Mouse (Mus musculus): Measurements from ENCODE around the gene Nlrp2. TPM values are rescaled to one million over a fixed set of nuclear protein-coding genes. Genes with fewer than 3 reads are reported as not detected.

Gene Nlrp2
- total and polyA plus RNA-seq, 3 experiments: not detected

DNA sequence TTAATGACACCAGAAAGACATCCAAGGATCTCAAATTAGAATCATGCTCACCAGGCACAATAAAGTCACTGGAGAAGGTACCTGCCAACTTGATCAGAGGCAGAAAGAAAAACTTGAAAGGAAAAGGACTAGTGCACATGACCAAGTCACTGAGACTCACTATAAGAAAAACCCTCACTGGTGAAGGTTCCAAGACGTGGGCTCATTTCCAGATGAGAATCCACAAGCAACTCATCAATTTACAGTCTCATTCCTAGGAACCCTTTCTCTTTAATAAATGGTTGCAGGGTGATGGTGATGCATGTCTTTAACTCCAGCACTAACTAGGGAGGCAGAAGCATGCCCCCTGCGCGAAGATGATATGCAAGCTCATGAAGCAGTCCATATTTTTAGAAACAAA lies 87.8 kb downstream of the Nlrp2 start:
- H3K36me3 ChIP-seq (ENCODE audit: control insufficient read depth, insufficient read depth, low read length): no peaks in the 10 kb centered on the region
- H3K27ac ChIP-seq: no peak overlapping the region
- no peak for DNase-seq
- no peak overlapping the region for H3K4me3 ChIP-seq
- H3K27me3 ChIP-seq (ENCODE audit: control insufficient read depth, insufficient read depth, low read length): no peaks in the 10 kb centered on the region
- WGBS: 75% methylated on average over 3 of the region's 3 CpGs
- H3K79me2 ChIP-seq (replicated peaks; ENCODE audit: control insufficient read depth, insufficient read depth, low read length): no peaks in the 10 kb centered on the region
- TF ChIP-seq EP300 (IDR thresholded peaks at IDR 0.05; ENCODE audit: insufficient read depth, low read depth, low read length): no peak
- no peak for TF ChIP-seq CTCF (IDR thresholded peaks at IDR 0.05)
- TF ChIP-seq POLR2A (IDR thresholded peaks at IDR 0.05; ENCODE audit: insufficient read depth, low read depth, low read length): no peak
- intact Hi-C loops (cut with DNase I): no loop called here
- no peak overlapping the region for H3K9ac ChIP-seq (ENCODE audit: low read depth, low read length)
- H3K4me1 ChIP-seq (ENCODE audit: control insufficient read depth, insufficient read depth, low read length): no peaks in the 10 kb centered on the region

Other genes with a start within 250 kb of the Nlrp2 start
- not detected for gene Rfpl4, start 234.1 kb downstream of the Nlrp2 start, total RNA-seq (2021)
- not detected in 2 replicates for gene Rfpl4, start 234.1 kb downstream of the Nlrp2 start, polyA plus RNA-seq (2012; rRNA removed)
- 1 to 10 TPM; 6.2 to 8.1 TPM for gene Rasl2-9, start 225.1 kb downstream of the Nlrp2 start, total RNA-seq (2021)
- 3.9 and 5.7 TPM in 2 replicates for gene Rasl2-9, start 225.1 kb downstream of the Nlrp2 start, polyA plus RNA-seq (2012; rRNA removed)
- not detected for gene Vmn1r55, start 201.4 kb downstream of the Nlrp2 start, total RNA-seq (2021)
- gene Vmn1r55, start 201.4 kb downstream of the Nlrp2 start, polyA plus RNA-seq (2012; rRNA removed): not detected in 2 replicates
- not detected for gene Vmn1r56, start 154.3 kb downstream of the Nlrp2 start, total RNA-seq (2021)
- not detected in 2 replicates for gene Vmn1r56, start 154.3 kb downstream of the Nlrp2 start, polyA plus RNA-seq (2012; rRNA removed)
- not detected for gene Vmn1r57, start 132.5 kb downstream of the Nlrp2 start, total RNA-seq (2021)
- gene Vmn1r57, start 132.5 kb downstream of the Nlrp2 start, polyA plus RNA-seq (2012; rRNA removed): not detected in 2 replicates
- not detected for gene Gm5065, start 498 bp downstream of the Nlrp2 start, total RNA-seq (2021)
- not detected in 2 replicates for gene Gm5065, start 498 bp downstream of the Nlrp2 start, polyA plus RNA-seq (2012; rRNA removed)
- gene Vmn1r58, start 62.4 kb upstream of the Nlrp2 start, total RNA-seq (2021): not detected
- not detected in 2 replicates for gene Vmn1r58, start 62.4 kb upstream of the Nlrp2 start, polyA plus RNA-seq (2012; rRNA removed)
- not detected for gene Vmn1r59, start 105.7 kb upstream of the Nlrp2 start, total RNA-seq (2021)
- not detected in 2 replicates for gene Vmn1r59, start 105.7 kb upstream of the Nlrp2 start, polyA plus RNA-seq (2012; rRNA removed)
- not detected for gene Vmn2r28, start 142.9 kb upstream of the Nlrp2 start, total RNA-seq (2021)
- not detected in 2 replicates for gene Vmn2r28, start 142.9 kb upstream of the Nlrp2 start, polyA plus RNA-seq (2012; rRNA removed)
- gene Vmn1r60, start 196.3 kb upstream of the Nlrp2 start, total RNA-seq (2021): not detected
- not detected in 2 replicates for gene Vmn1r60, start 196.3 kb upstream of the Nlrp2 start, polyA plus RNA-seq (2012; rRNA removed)

Data from heart, adult 2 months (tissue).